Mouse (Mus musculus) C2C12 (cell line): ENCODE data around the gene Ralgps2. TPM values are rescaled to one million over a fixed set of nuclear protein-coding genes. Genes with fewer than 3 reads are reported as not detected.

Experiments used
- H3K27me3 ChIP-seq: one replicate; pipeline ENCODE4 v1.6.1; 2011; ENCODE audit not compliant: control insufficient read depth, insufficient read depth, insufficient read length
- H3K36me3 ChIP-seq: one replicate; pipeline ENCODE4 v1.6.1; 2011; ENCODE audit not compliant: control insufficient read depth, insufficient read depth
- H3K4me3 ChIP-seq: one replicate; pipeline ENCODE4 v1.5.1; 2011; ENCODE audit warnings: mild to moderate bottlenecking, control low read depth; ENCODE audit not compliant: poor library complexity, insufficient read depth, severe bottlenecking
- H3K79me2 ChIP-seq: one replicate; pipeline ENCODE4 v1.6.1; 2011; ENCODE audit not compliant: control insufficient read depth, insufficient read depth
- H3K79me3 ChIP-seq: one replicate; pipeline ENCODE4 v1.6.1; 2011; ENCODE audit warnings: low read depth, control low read depth
- H3ac ChIP-seq: one replicate; pipeline ENCODE3; 2011; ENCODE audit warnings: low read depth; ENCODE audit not compliant: control insufficient read depth, insufficient read length
- CEBPB ChIP-seq: IDR thresholded peaks from one replicate; pipeline ENCODE4 v1.6.1; 2011; ENCODE audit warnings: low read depth, mild to moderate bottlenecking, control low read depth, moderate library complexity
- CTCF ChIP-seq: IDR thresholded peaks from one replicate; pipeline ENCODE4 v1.5.1; 2011; ENCODE audit not compliant: control insufficient read depth, insufficient read depth, insufficient read length
- FOSL1 ChIP-seq: IDR thresholded peaks from one replicate; pipeline ENCODE4 v1.8.0; 2011; ENCODE audit warnings: mild to moderate bottlenecking, low read length; ENCODE audit not compliant: poor library complexity, insufficient read depth, severe bottlenecking
- MAX ChIP-seq: IDR thresholded peaks from one replicate; pipeline ENCODE4 v1.6.1; 2011; ENCODE audit warnings: mild to moderate bottlenecking, control low read depth
- MYOD1 ChIP-seq: IDR thresholded peaks from one replicate; pipeline ENCODE4 v1.6.1; 2011; ENCODE audit warnings: low read depth; ENCODE audit not compliant: control insufficient read depth, insufficient read length
- MYOG ChIP-seq: IDR thresholded peaks from one replicate; pipeline ENCODE4 v1.6.1; 2011; ENCODE audit not compliant: control insufficient read depth, insufficient read length; ENCODE audit errors: extremely low read depth
- USF1 ChIP-seq: IDR thresholded peaks from one replicate; pipeline ENCODE4 v1.6.1; 2011; ENCODE audit warnings: low read depth, mild to moderate bottlenecking, control low read depth, moderate library complexity
- polyA plus RNA-seq: library from polyadenylated mRNA; unstranded; fragments of >200 nt; fragmentation: generic; extraction: Trizol; gene quantifications from one replicate; pipeline ENCODE4 v1.2.1, GENCODE M21; 2012; ENCODE audit warnings: missing spikeins

Ralgps2 gene
- polyA plus RNA-seq, 1 experiment: 6.4 TPM

GRCm38 (mm10) chr1:156860266-156860665 lies 79.2 kb downstream of the Ralgps2 start:
- Histone ChIP-seq H3K79me3 (no peaks in the 10 kb centered on the region), H3K79me2 (no peaks in the 10 kb centered on the region), H3ac (no peak overlapping the region), H3K27me3 (no peaks in the 10 kb centered on the region), H3K36me3 (no peaks in the 10 kb centered on the region), H3K4me3 (no peak overlapping the region)
- TF ChIP-seq FOSL1 (no peak), MYOG (no peak), MAX (no peak), CEBPB (no peak), MYOD1 (no peak), USF1 (no peak), CTCF (no peak)

GRCm38 (mm10) chr1:156859711-156860250 lies 79.6 kb downstream of the Ralgps2 start:
- TF ChIP-seq USF1 (no peak), MYOG (no peak), FOSL1 (no peak), CEBPB (no peak)
- Histone ChIP-seq H3K4me3 (no peak overlapping the region), H3K36me3 (no peaks in the 10 kb centered on the region), H3K27me3 (no peaks in the 10 kb centered on the region), H3K79me2 (no peaks in the 10 kb centered on the region), H3ac (no peak overlapping the region), H3K79me3 (no peaks in the 10 kb centered on the region)

GRCm38 (mm10) chr1:156859156-156859555 lies 80.3 kb downstream of the Ralgps2 start:
- Histone ChIP-seq H3K4me3 (no peak overlapping the region), H3K79me2 (no peaks in the 10 kb centered on the region), H3ac (no peak overlapping the region), H3K27me3 (no peaks in the 10 kb centered on the region), H3K79me3 (no peaks in the 10 kb centered on the region), H3K36me3 (no peaks in the 10 kb centered on the region)
- TF ChIP-seq MYOD1 (no peak), MYOG (no peak), CTCF (no peak), FOSL1 (no peak), CEBPB (no peak), MAX (no peak), USF1 (no peak)

- no peaks in the 10 kb centered on the region for H3K79me2 ChIP-seq
Measured at GRCm38 (mm10) chr1:156856666-156857065, 82.8 kb downstream of the Ralgps2 start.

GRCm38 (mm10) chr1:156854558-156854957 lies 84.9 kb downstream of the Ralgps2 start:
- Histone ChIP-seq H3K79me2 (no peaks in the 10 kb centered on the region), H3K4me3 (no peak overlapping the region), H3K27me3 (no peaks in the 10 kb centered on the region), H3ac (no peak overlapping the region), H3K36me3 (no peaks in the 10 kb centered on the region), H3K79me3 (no peaks in the 10 kb centered on the region)
- TF ChIP-seq USF1 (no peak), CTCF (no peak)

More at GRCm38 (mm10) chr1:156856666-156857065, 82.8 kb downstream of the Ralgps2 start:
- Histone ChIP-seq H3K79me3 (no peaks in the 10 kb centered on the region), H3ac (no peak overlapping the region), H3K27me3 (no peaks in the 10 kb centered on the region), H3K4me3 (no peak overlapping the region), H3K36me3 (no peaks in the 10 kb centered on the region)
- TF ChIP-seq MYOD1 (no peak), MYOG (no peak)

- Histone ChIP-seq H3K4me3 (no peak overlapping the region), H3K79me3 (no peaks in the 10 kb centered on the region), H3K79me2 (no peaks in the 10 kb centered on the region), H3K27me3 (no peaks in the 10 kb centered on the region), H3K36me3 (no peaks in the 10 kb centered on the region), H3ac (no peak overlapping the region)
- TF ChIP-seq FOSL1: no peak
- TF ChIP-seq MYOG: no peak
- no peak for TF ChIP-seq CTCF
- TF ChIP-seq MAX: no peak
- TF ChIP-seq MYOD1: no peak
- TF ChIP-seq CEBPB: no peak
Measured at GRCm38 (mm10) chr1:156852872-156853271, 86.6 kb downstream of the Ralgps2 start.
